Mouse (Mus musculus) T-helper 1 cell (primary cell): ENCODE results near the gene Clstn2.

Experiments used
- in situ Hi-C: fragments of 300-600 bp; cut with MboI, MseI; formaldehyde crosslinking; loops from one replicate; pipeline ENCODE4 v1.15.1; 2025; ENCODE audit warnings: high pct_unique_total_duplicates

Gene Clstn2

DNA sequence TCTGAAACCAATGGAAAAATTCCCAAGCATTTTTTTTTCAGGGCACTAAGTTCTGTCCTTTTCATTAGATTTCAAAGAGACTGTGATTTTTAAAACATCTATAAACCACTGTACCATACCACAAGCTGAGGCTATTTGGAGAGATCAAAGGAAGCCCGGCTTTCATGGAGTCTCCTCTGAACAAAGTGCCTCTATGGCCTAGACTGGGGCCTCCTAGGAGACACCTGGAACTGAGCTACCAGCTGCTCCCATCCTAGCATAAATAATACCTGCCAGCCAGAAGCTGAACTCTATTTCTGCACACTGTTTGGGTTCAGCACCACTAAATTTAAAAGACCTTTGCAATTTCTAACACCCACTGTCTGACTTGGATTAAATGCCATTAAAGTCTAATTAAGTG is 257.2 kb downstream of the Clstn2 start:
- in situ Hi-C loops, result no loop called here

DNA sequence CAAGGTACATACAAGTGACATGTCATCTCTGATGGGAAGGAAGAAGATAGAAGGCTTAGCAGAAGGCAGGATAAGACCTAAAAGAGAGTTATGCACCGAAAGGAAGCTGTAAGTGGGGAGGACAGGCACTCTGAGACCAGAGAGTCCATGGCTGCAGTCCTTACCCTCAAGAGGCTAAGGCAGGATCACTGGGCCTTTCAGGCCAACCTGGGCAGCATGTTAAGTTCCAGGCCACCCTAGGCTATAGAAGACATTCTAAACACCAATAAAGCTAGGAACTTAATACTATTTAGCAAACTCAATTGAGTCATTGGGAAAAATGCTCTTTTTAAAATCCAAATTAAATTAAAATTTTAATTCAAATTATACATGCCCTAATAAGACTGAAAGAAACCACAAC is 258.0 kb downstream of the Clstn2 start:
- in situ Hi-C loops, result no loop called here

DNA sequence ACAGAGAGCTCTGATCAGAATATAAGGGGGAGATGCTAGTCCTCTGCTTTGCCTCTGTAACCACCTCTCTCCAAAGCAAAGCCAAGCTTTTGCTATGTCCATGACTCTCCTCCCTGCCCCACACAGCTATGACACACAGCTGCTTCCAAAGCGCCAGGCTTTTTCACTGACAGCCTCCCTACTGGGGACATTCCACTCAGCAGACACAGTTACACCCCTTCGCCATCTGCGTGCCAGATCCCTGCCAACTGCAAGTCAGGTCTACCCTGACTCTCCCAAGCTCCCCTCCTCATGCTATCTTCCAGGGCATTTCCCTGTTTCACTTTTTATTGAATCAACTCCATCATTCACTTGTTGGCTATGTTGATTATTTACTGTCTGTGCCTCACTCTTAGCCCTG is 259.1 kb downstream of the Clstn2 start:
- in situ Hi-C loops, result no loop called here

GRCm38 (mm10) chr9:97772431-97772830 is 260.6 kb downstream of the Clstn2 start:
- in situ Hi-C loops, result no loop called here

DNA sequence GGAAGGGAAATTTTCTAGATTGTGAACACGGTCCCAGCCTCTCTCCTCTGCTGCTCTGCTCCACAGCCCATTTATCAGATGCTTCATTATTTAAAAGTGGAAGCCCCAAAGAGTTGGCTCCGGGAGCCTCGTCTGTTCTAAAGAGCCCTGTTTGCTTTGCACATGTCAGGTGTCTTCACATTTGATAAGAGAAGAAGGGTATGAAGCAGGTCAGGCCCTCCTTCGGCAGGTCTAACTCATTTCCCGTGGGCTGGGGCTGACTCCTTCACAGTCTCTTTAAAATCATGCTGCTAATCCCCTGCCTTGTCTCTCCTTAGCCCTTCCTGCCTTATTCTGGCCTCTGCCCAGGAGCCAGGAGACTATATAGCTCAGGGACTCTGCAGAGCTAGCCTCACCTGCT is 263.6 kb downstream of the Clstn2 start:
- in situ Hi-C loops, result loop anchor here (10.0 kb wide), 1 partner anchor 865 kb away; no protein-coding TSS in a partner anchor

GRCm38 (mm10) chr9:97765251-97765767 is 267.7 kb downstream of the Clstn2 start:
- in situ Hi-C loops, result loop anchor here (10.0 kb wide), 1 partner anchor 861 kb away; no protein-coding TSS in a partner anchor

DNA sequence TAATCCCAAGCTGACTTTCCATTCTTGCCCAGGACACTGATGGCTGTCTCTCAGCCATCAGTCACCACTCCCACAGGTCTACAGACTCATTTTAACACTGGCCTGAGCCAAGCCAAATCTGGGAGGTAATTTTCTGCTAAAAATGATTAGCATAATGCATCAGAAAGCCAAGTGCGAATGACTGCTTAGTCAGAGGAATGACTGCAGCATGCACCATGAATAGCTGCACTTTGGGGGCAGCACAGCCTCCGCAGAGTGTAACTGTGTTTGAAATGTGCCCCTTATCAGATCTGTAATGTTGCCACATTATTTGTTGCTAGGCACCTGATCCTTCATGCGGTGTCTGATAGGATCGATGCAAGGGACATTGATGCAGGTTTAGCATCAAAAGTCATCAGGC is 269.9 kb downstream of the Clstn2 start:
- in situ Hi-C loops, result loop anchor here (10.0 kb wide), 1 partner anchor 858 kb away; no protein-coding TSS in a partner anchor

DNA sequence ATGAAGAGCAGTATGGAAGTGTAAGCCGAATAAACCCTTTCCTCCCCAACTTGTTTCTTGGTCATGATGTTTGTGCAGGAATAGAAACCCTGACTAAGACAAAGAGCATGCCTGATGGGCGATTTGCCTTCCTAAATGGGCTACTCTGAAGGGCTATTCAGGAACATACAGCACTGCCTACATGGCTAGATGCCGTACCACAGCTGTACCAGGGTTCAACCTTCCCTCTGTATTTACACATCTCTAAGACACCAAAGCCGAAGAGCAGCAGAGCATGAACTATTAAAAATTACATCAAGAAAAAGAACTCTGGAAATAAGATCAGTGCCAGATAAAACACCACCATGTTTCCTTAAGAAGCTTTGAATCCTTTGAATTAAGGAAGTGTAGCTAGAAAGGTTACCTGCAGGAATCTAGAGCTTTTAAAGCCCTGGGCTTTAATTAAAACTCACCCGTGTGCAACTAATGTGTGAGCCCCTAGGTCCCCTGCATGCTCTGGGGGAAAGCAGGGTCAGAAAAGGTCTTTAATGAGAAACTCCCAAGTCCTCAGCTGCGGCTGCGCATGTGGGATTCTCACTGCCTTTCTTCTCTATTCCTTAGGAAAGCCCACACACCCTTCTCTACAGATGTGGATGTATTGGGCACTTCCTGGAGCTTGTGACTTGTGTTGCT is 277.2 kb downstream of the Clstn2 start:
- in situ Hi-C loops, result no loop called here

- in situ Hi-C loops, result no loop called here
Observed at GRCm38 (mm10) chr9:97753715-97754114, 279.3 kb downstream of the Clstn2 start.

DNA sequence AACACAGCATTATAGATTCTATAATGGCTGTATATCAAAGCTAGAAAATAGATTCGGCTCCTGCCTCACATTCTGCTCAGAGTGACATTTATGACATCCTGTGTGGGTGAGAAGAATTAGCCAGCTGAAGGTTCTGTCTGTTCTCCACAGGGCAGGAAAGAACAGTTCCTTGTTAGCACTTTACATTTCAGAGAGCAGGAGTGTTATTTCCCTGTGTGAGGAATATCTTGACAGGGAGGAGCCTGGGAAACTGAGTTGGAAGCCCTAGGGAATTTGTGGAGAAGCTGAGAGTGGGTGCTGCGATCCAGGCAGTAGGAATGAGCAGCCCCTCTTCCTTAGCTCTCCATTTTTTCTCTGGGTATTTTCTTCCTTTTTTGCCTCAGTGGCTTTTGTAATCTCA is 286.4 kb downstream of the Clstn2 start:
- in situ Hi-C loops, result no loop called here

DNA sequence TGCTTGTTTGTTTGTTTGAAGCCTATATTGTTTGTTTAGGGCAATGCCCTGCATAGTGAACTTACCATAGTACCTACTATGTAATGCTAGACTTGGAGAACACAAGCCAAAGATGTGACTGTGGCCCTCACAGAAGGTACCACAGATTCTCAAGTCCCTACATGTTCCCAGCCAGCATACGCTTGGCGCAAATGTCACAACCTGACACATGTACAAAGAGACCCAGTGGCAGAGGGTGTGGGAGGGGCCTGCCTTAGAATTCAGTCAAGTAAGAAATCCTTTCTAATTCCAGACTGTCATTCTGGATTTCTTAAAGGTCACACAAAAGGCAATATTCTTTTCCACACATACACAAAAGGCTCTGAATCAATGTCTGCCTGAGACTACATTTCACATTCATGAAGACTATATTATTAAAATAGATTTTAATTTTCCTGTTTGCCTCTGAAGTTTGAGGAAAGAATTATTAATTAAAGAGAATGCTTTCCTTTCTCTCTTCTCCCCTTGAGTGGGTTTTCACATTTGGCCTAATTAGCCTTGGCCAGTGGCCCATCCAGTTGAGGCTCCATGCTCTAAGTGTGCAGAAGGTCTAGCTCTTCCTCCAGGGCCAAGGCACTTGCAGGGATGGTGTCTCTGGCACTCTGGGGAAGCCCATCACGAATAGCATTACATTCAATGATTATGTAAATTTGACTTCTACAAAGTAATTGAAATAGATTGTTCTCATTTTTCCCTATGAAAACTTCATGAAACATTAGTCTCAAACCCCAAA is 305.1 kb downstream of the Clstn2 start:
- in situ Hi-C loops, result no loop called here

- in situ Hi-C loops, result no loop called here
Observed at GRCm38 (mm10) chr9:97717728-97718127, 315.3 kb downstream of the Clstn2 start.

GRCm38 (mm10) chr9:97717005-97717404 is 316.0 kb downstream of the Clstn2 start:
- in situ Hi-C loops, result no loop called here

DNA sequence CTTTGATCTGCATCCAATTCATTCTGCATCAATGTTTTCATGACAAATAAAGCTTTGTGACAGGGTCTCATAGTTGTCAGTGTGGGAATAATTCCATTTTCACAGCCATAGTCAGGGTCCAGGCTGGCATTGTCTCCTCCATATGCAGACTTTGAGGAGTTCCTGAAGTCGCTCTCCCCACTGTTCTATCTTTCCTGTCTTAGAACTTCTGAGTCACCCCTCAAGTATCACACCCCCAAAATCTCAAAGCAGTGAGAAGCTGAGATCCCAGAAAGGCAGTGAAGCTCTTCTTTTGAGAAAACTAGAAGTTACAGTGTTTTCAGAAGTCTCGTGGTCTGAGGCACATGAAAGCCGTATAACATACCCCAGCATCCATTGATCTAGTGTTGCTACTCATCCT is 320.1 kb downstream of the Clstn2 start:
- in situ Hi-C loops, result no loop called here

DNA sequence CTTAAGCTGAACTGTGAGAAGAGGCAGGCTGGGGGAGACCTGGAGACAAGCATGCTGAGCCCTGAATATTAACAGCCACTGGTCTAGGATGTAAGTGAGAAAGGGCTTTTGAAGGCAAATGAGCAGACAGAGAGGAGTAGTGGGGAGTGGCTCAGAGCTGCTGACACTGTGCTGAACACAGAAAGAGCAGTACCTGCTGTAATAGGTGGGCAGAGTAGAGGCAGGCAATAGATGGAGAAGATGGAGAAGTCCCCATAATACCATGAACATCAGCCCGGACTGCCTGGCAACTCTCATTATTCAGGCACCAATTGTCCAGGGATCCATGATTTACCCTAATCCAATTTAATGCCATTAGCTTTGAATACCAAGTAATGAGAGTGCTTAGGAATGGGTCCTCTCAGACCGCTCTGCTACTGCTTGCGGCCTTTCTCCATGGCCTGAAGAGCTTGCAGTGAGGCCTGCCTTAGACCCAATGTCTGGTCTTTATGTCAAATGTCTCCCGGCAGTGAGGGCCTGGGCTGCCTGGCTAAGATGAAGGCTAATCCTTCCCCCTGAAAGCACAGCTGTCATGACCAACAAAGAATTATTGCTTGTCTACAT is 329.0 kb downstream of the Clstn2 start:
- in situ Hi-C loops, result no loop called here

- in situ Hi-C loops, result no loop called here
Observed at GRCm38 (mm10) chr9:97702989-97703388, 330.0 kb downstream of the Clstn2 start.

GRCm38 (mm10) chr9:97699983-97700382 is 333.0 kb downstream of the Clstn2 start:
- in situ Hi-C loops, result no loop called here

DNA sequence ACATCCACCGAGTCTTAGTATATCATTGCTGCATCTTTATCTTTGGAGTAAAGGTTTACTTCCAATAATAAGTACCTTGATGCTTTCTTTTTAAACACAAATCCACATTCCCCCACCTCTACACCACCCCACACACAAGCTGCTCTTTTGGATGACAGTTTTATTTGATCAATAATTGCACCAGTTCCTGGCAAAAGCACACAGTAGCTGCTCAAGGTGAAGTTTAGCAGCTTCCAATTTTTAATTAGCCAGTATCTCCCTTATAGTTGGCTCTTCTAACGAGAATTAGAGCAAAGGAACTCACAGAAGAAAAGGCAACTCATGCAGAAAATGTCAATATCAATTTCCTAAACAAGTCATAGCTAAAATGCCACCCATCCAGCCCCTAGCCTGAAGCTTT is 334.0 kb downstream of the Clstn2 start:
- in situ Hi-C loops, result no loop called here

DNA sequence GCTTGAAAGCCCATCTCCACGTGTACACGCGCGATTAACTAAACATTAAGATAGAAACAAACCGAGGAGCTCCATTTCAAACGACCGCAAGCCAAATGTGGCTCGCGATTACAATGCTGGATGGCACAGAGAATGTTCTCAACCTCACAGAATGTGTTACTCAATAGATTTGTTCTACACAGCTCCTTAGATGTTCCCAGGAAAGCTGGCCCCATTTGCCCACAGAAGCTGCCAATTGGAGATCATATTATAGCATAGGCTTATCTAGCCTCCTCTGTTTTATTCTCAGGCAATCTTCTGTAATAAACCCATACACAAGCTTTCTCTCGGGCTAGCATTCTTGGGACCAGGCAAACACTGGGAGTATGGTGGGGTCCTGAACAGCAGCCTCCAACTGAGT is 334.9 kb downstream of the Clstn2 start:
- in situ Hi-C loops, result no loop called here

- in situ Hi-C loops, result no loop called here
Observed at GRCm38 (mm10) chr9:97696655-97697235, 336.2 kb downstream of the Clstn2 start.

GRCm38 (mm10) chr9:97695278-97695677 is 337.7 kb downstream of the Clstn2 start:
- in situ Hi-C loops, result no loop called here

GRCm38 (mm10) chr9:97686826-97687425 is 346.1 kb downstream of the Clstn2 start:
- in situ Hi-C loops, result no loop called here
